Mouse (Mus musculus): Measurements from ENCODE around the gene Bloc1s6.

The Bloc1s6 gene

GRCm38 (mm10) chr2:122737894-122738830, at the start of gene Bloc1s6:
Gene Bloc1s6 (plus strand): TSS chr2:122738503.
- in situ Hi-C loops (cut with MboI, MseI), result loop anchor here (5.0 to 25.0 kb wide), 2 partner anchors 71 to 576 kb away; partner anchors contain the start of gene Trim69 (in 1 of the 2)

- in situ Hi-C loops (cut with MboI, MseI), result no loop called here
These were observed 40.8 kb upstream of the Bloc1s6 start for GRCm38 (mm10) chr2:122697526-122697925.

- in situ Hi-C loops (cut with MboI, MseI), result no loop called here
These were observed 37.3 kb upstream of the Bloc1s6 start for GRCm38 (mm10) chr2:122701012-122701411.

GRCm38 (mm10) chr2:122701871-122702180, 36.5 kb upstream of the Bloc1s6 start:
- in situ Hi-C loops (cut with MboI, MseI), result no loop called here

- in situ Hi-C loops (cut with MboI, MseI), result no loop called here
These were observed 35.9 kb upstream of the Bloc1s6 start, which contains the start of gene Slc30a4 for GRCm38 (mm10) chr2:122702181-122703036. Gene Slc30a4 (minus strand): TSS chr2:122702663.

GRCm38 (mm10) chr2:122704572-122704971, 33.7 kb upstream of the Bloc1s6 start:
- in situ Hi-C loops (cut with MboI, MseI), result no loop called here

- in situ Hi-C loops (cut with MboI, MseI), result no loop called here
These were observed 30.2 kb upstream of the Bloc1s6 start for GRCm38 (mm10) chr2:122708080-122708479.

- in situ Hi-C loops (cut with MboI, MseI), result no loop called here
These were observed 29.1 kb upstream of the Bloc1s6 start for GRCm38 (mm10) chr2:122709156-122709555.

GRCm38 (mm10) chr2:122711911-122712310, 26.4 kb upstream of the Bloc1s6 start:
- in situ Hi-C loops (cut with MboI, MseI), result no loop called here

- in situ Hi-C loops (cut with MboI, MseI), result no loop called here
These were observed 25.5 kb upstream of the Bloc1s6 start for GRCm38 (mm10) chr2:122712848-122713247.

- in situ Hi-C loops (cut with MboI, MseI), result no loop called here
These were observed 23.1 kb upstream of the Bloc1s6 start for GRCm38 (mm10) chr2:122715148-122715692.

GRCm38 (mm10) chr2:122716301-122716842, 21.9 kb upstream of the Bloc1s6 start:
- in situ Hi-C loops (cut with MboI, MseI), result no loop called here

GRCm38 (mm10) chr2:122719232-122719631, 19.1 kb upstream of the Bloc1s6 start:
- in situ Hi-C loops (cut with MboI, MseI), result no loop called here

- in situ Hi-C loops (cut with MboI, MseI), result no loop called here
These were observed 17.7 kb upstream of the Bloc1s6 start for GRCm38 (mm10) chr2:122720564-122720963.

- in situ Hi-C loops (cut with MboI, MseI), result loop anchor here in 1 of 2 experiments (25.0 kb wide), 1 partner anchor 563 kb away; the partner anchor contains the start of gene Trim69
These were observed 12.7 kb upstream of the Bloc1s6 start for GRCm38 (mm10) chr2:122725604-122726003.

- in situ Hi-C loops (cut with MboI, MseI), result loop anchor here in 1 of 2 experiments (25.0 kb wide), 1 partner anchor 569 kb away; the partner anchor contains the start of gene Trim69
These were observed 6.8 kb upstream of the Bloc1s6 start for GRCm38 (mm10) chr2:122731456-122731855.

GRCm38 (mm10) chr2:122739023-122739422, 720 bp downstream of the Bloc1s6 start:
- in situ Hi-C loops (cut with MboI, MseI), result loop anchor here (5.0 to 25.0 kb wide), 2 partner anchors 72 to 577 kb away; partner anchors contain the start of gene Trim69 (in 1 of the 2)

- in situ Hi-C loops (cut with MboI, MseI), result loop anchor here (5.0 to 25.0 kb wide), 2 partner anchors 374 to 584 kb away; partner anchors contain the start of gene Trim69 (in 1 of the 2)
These were observed 8.2 kb downstream of the Bloc1s6 start for GRCm38 (mm10) chr2:122746461-122746860.

- in situ Hi-C loops (cut with MboI, MseI), result loop anchor here (5.0 to 10.0 kb wide), 3 partner anchors 77 to 182 kb away; partner anchors contain the start of gene AA467197 (in 1 of the 2)
These were observed 15.5 kb downstream of the Bloc1s6 start for GRCm38 (mm10) chr2:122753739-122754343.

GRCm38 (mm10) chr2:122759791-122760190, 21.5 kb downstream of the Bloc1s6 start:
- in situ Hi-C loops (cut with MboI, MseI), result loop anchor here (5.0 to 10.0 kb wide), 4 partner anchors 125 to 382 kb away; partner anchors contain the start of gene AA467197 (in 1 of the 2)

Data from T-helper 17 cell (primary cell).